Mouse (Mus musculus): ENCODE results near the gene Epb41l4b.

DNA sequence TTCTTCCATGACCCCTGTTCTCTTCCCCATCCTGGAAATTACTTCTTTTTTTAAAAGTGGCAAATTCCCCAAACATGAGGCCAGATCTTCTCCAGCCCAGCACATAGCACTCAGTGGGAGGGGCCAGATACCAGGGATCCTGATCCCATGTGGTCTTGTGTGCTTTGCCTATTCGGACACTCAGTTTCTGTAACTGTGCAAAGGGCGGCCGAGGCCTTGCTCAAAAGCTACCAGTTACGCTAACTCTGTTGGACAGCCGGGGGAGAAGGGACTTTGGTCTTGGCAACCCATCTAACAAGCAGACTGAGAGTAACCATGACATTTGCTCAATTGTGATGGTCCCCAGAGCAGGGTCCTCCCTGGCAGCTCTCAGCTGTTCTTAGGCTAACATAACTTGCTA, 128.2 kb downstream of the Epb41l4b start:
- TF ChIP-seq CTCF (IDR thresholded peaks at IDR 0.05; ENCODE audit: control insufficient read depth, insufficient read depth, low read length) (no peak), POLR2A (IDR thresholded peaks at IDR 0.05; ENCODE audit: borderline replicate concordance, control insufficient read depth, low read depth, low read length) (no peak)

Measured in bone marrow, adult 2 months (tissue).